Mouse (Mus musculus) heart, postnatal 25 days (tissue): Measurements from ENCODE around the gene Ccdc47. TPM values are rescaled to one million over a fixed set of nuclear protein-coding genes. Genes with fewer than 3 reads are reported as not detected.

ENCODE experiments used
- DNase-seq: peaks from one replicate; pipeline ENCODE4 v3.0.0; 2022; ENCODE audit warnings: low spot score
- intact Hi-C: fragments of 180-260 bp; cut with DNase I; formaldehyde crosslinking; loops from one replicate; pipeline ENCODE4 v1.15.1; 2025
- total RNA-seq, 2 experiments: library from RNA; stranded (reverse); gene quantifications; 2 replicates each; pipeline ENCODE4 v1.2.3; 2021

Gene Ccdc47
- total RNA-seq, 2 experiments from 2014 or later = 61.9 to 69.2 TPM

- intact Hi-C loops = no loop called here
- DNase-seq = no peak
These were observed 45.3 kb downstream of the Ccdc47 start for GRCm38 (mm10) chr11:106170807-106171206.

GRCm38 (mm10) chr11:106167435-106167834 is 48.7 kb downstream of the Ccdc47 start:
- no peak for DNase-seq
- intact Hi-C loops = no loop called here

GRCm38 (mm10) chr11:106164601-106165180 is 51.5 kb downstream of the Ccdc47 start:
- no peak for DNase-seq
- intact Hi-C loops = no loop called here

- no peak for DNase-seq
- intact Hi-C loops = no loop called here
These were observed 52.6 kb downstream of the Ccdc47 start for GRCm38 (mm10) chr11:106163546-106163945.

- intact Hi-C loops = no loop called here
- no peak for DNase-seq
These were observed 53.9 kb downstream of the Ccdc47 start for GRCm38 (mm10) chr11:106162237-106162636.

- DNase-seq = no peak
- intact Hi-C loops = no loop called here
These were observed 55.1 kb downstream of the Ccdc47 start, which contains the start of the genes Gm10840 and Limd2 for GRCm38 (mm10) chr11:106160841-106161721. Gene Gm10840, plus strand, starts transcription at chr11:106160850. Gene Limd2, minus strand, starts transcription at chr11:106160860.

- intact Hi-C loops = no loop called here
- peak; percentile 63 for DNase-seq
These were observed 56.0 kb downstream of the Ccdc47 start for GRCm38 (mm10) chr11:106159921-106160840.

- intact Hi-C loops = no loop called here
- no peak for DNase-seq
These were observed 56.8 kb downstream of the Ccdc47 start for GRCm38 (mm10) chr11:106159216-106159920.

GRCm38 (mm10) chr11:106158930-106159215 is 57.3 kb downstream of the Ccdc47 start:
- no peak for DNase-seq

GRCm38 (mm10) chr11:106158081-106158929 is 57.8 kb downstream of the Ccdc47 start:
- no peak for DNase-seq
- intact Hi-C loops = no loop called here

More at GRCm38 (mm10) chr11:106158930-106159215, 57.3 kb downstream of the Ccdc47 start:
- intact Hi-C loops = no loop called here

- no peak for DNase-seq
- intact Hi-C loops = no loop called here
These were observed 59.0 kb downstream of the Ccdc47 start for GRCm38 (mm10) chr11:106157154-106157553.

- intact Hi-C loops = no loop called here
These were observed 59.9 kb downstream of the Ccdc47 start for GRCm38 (mm10) chr11:106156257-106156656.

GRCm38 (mm10) chr11:106155761-106156160 is 60.4 kb downstream of the Ccdc47 start:
- DNase-seq = no peak
- intact Hi-C loops = no loop called here

More at GRCm38 (mm10) chr11:106156257-106156656, 59.9 kb downstream of the Ccdc47 start:
- DNase-seq = no peak

- intact Hi-C loops = no loop called here
- DNase-seq = no peak
These were observed 61.4 kb downstream of the Ccdc47 start for GRCm38 (mm10) chr11:106154770-106155169.

GRCm38 (mm10) chr11:106154091-106154490 is 62.1 kb downstream of the Ccdc47 start:
- no peak for DNase-seq
- intact Hi-C loops = no loop called here

GRCm38 (mm10) chr11:106152132-106152531 is 64.0 kb downstream of the Ccdc47 start:
- no peak for DNase-seq
- intact Hi-C loops = no loop called here

GRCm38 (mm10) chr11:106151219-106151618 is 64.9 kb downstream of the Ccdc47 start:
- intact Hi-C loops = no loop called here
- DNase-seq = no peak
